Mouse (Mus musculus): ENCODE results near the gene Srpr.

The Srpr gene

DNA sequence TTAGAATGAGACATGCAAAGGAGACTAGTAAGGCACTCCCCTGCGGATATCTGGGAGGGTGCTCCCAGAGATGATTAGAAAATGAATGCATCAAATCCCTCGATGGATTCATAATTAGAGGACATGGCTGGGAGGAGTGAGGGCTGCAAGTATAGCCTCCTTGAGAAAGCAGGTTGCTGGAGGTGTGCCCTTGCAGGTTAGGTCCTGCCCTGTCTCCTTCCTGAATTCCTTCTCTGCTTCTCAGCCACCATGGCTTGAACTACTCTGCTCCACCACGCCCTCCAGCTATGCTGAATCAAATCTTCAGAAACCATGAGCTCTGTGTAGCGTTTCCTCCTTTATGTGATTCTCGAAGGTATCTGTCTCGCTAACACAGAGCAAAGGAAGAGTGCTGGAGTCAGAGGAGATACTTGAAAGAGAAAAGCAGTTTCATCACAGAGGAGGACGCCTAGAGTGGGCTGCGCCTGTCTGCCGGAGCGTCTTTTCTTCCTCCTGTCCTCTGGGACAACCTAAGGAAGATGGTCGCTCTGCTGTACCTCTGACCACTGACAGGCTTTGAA is 6.9 kb upstream of the Srpr start:
- DNase-seq, result no peak

DNA sequence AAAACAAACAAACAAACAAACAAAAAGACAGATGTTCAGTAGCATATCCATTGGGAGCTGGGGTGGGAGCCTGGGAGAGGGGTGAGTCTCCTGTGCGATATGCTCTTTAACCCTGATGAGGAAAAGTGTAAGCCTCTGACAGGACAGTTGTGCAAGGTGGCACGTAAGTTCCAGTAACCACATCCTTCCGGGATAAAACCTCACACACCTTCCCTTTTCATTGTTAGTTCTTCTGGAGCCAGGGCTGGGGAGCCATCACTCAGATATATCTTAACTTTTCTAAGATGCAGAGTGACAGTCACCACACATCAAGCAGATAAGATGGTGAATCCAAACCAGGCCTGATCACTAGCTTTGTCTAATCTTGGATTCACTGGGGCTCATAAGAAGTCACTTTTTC is 5.9 kb upstream of the Srpr start:
- no peak for DNase-seq

DNA sequence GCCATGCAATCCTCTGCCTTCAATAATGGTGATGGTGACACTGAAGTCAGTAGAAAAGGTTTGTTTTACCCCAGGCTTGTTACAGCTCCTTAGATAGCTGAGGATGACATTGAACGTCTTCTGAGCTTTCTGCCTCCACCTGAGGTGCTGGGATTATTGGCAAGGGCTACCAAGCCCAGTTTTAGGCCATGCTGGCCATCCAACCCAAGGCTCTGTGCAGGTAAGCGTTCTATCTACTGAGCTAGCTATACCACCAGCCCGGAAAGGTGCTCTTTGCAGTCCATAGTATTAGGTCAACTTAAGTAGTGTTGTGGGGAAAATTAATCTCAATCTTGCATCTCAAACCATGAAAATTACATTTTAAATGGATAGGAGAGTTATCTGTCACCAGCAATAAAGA is 2.4 kb upstream of the Srpr start:
- DNase-seq, result no peak

DNA sequence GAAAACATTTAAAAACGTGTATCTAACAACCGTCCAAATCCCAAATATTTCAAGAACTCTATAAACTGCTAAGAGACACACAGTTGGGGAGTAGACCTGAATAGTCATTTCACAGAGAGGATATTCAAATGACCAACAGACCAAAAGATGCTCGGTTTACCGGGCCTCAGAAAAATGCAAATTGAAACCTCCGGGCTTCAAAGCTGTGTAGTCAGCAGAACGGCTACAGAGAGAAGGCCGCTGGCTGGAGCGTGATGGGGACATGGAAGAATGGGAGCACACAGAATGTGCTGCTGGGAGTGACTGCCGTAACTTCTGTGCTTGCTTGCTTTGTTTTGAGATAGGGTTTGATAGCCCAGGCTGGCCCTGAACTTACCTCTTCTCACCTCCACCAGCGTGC is 1.6 kb upstream of the Srpr start:
- DNase-seq, result no peak

DNA sequence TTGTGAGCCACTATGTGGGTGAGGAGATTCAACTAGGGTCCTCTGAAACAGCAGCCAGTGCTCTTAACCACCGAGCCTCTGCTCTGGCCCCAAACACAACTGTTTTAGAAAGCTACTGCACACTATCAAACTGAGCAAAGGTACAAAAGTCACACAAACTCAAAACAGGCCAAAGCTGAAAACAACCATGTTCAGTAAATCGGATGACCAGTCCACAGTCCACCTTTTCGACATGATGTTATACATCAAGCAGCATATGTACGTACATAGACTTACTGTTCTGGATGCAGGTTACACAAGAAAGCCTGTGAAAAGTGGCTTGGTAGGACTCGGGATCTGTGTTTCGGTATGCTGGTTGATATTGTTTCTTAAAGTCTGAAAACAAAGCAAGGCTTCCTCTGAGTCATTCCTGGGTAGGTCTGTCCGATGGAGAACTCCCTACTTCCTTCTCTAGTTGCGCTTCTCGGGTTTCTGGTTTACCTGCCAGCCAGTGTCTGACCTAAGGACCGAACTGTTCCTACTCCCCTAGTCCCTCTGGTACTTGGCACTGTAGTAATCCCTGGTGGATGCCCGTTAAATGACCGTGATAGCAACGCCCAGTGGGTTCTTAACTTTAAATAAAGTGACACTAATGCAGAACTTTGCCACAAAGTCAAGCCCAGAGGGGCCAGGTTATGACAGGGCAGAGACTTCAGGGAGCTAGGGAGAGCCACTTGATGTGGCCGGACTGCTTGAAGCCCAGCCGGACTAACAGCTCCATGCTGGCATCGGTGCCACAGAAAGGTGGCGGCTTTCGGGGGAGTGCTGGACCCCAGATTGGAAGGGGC is 817 bp upstream of the Srpr start:
- DNase-seq, result no peak

DNA sequence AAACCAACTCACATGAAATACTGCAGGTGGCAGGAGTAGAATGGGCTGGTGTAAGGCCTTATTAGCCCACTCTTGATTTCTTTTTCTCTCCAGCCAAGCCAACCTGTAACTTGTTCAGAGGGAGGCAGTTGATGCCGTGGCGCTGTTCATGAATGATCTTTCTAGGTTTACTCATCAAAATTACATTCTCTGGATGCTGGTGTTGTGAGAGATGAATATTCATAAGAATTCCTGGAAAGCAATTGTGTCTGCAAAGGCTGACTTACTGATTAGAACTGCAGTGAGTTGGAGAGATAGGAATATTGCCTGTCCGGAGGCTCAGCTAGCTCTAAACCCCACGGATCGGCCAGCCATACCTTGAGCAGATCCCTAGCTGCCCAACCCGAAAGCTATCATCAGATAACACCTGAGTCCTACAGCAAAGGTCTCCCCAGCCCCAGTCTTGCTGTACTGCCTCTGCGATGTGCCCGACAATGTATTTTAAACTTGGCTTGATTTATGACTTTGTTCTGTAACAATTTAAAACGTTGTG is 620 bp downstream of the Srpr start:
- DNase-seq, result no peak

DNA sequence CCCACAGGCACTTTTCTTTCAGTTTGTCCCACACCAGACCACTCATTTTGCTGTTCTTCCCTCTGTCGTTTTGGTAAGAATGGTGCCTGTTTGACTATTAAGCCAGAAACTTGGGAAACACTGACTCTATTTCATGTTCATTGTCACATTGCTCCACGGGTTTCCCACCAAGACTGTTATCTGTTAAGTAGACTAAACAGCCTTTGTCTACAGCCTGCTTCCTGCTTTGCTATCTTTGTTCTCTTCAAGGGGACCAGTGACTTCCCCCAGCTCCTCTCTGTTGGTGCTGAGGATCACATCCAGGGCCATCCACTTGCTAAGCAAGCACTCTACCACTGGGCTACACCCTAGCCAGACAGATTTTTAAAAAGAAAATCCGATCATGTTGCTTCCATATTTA is 3.6 kb downstream of the Srpr start:
- no peak for DNase-seq

DNA sequence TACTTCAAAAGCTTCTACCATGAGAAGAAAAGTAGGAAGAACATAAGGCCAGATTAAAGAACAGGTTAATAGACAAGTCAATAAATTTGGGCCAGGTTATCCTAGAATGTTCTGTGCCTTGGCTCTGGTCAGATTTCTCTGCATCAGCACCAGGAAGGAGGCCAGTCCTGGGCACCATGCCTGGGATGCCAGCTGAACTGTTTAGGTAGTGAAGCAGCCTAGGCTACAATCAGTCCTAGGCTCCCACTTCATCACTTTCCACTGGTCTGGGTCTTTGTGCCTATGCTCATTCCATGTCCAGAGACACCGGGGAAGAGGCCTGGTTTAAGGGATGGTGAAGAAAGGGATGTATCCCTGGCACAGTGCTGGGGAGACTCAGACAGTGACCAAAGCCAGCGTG is 4.4 kb downstream of the Srpr start:
- DNase-seq, result no peak

DNA sequence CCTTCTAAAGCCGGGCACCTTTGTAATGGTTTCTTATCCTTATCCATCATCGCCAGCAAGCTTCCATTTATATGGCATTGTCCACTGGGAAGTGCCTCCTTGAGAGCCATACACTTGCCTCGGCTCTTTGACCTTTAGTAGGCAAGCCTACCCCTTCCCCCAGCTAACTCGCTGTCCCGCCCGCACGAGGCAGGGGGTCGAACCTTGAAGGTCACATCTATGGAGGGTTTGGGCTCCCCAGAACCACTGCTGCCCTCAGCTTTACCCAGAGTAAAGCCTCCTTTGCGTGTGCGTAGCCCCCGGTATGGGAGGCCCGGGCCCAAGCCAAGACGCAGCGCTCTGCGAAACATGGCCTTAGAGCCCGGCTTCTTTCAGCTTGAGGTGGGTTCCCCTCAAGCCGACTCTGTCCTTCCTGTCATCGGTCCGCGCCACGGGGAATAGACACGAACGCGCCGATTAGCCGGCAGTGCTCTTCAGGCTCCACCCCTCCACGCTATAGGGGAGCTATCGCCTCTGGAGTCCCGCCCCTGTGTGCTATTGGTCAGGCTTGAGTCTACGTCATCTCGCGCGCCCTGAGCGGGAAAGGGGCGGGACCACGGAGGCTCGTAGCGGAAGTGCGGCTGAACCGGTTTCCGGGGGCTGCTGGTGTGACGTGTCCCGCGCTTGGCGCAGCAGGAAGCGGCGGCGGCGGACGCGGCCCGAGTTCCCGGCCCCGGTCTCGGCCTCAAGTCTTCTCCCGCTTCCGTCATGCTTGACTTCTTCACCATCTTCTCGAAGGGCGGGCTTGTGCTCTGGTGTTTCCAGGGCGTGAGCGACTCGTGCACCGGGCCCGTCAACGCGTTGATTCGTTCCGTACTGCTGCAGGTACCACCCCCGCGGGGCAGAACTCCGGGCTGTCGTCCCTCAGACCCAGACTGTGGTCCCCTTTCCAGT is 10.8 kb downstream of the Srpr start, which contains the start of gene Foxred1:
TSS of gene Foxred1 (minus strand) at position 514 of the 933 bp plus-strand sequence.
- peak; percentile 99 for DNase-seq

DNA sequence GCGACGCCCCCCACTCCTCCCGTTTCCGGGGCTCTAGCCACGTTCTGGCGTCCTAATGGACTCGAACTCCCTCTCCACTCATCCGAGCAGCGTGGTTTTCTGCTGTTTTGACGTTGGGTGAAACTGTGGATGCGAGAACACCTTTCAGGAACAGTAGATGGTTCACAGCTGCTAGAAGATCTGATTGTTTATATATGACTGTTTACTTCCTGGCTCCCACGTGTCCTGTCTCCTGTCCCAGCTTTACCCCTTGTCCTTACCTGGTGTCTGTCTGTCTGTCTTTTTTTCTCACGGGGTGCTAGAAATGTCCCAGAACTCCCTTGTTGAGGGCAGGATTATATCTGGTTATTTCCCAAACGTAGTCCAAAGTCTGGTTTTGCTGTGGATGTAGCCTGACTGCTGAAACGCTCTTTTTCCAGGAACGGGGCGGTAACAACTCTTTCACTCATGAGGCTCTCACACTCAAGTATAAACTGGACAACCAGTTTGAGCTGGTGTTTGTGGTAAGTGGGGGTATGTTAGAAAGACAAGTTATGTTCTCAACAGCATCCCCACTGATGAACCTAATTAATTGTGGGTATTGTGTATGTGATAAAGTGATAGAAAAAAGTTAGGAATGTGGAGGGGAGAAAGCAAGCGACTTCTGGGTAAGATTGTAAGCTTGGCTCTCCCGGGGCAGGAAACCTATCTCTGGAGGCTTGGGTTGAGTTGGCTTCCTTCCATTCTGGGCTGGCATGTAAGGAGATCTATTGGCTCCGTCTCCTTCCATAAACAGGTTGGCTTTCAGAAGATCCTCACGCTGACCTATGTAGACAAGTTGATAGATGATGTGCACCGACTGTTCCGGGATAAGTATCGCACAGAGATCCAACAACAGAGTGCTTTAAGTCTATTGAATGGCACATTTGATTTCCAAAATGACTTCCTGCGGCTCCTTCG is 11.9 kb downstream of the Srpr start:
- DNase-seq, result no peak

DNA sequence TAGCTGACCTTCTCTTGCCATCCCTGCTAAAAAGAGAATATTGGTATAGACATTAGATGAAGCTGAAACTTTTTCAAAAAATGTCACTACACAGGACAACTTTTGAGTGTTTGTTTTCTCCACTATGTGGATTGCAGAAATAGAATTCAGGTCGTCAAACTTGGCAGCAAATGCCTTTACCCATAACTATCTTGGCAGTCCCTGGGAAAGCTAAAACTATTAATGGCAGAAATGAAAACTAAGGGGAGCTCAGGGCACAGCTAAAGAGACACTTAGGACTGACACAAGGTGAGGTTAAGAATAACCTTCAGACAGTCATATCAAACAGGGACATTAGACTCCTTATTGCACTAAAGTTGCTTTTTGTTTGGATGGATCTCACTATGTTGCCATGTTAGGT is 18.0 kb downstream of the Srpr start:
- DNase-seq, result no peak

DNA sequence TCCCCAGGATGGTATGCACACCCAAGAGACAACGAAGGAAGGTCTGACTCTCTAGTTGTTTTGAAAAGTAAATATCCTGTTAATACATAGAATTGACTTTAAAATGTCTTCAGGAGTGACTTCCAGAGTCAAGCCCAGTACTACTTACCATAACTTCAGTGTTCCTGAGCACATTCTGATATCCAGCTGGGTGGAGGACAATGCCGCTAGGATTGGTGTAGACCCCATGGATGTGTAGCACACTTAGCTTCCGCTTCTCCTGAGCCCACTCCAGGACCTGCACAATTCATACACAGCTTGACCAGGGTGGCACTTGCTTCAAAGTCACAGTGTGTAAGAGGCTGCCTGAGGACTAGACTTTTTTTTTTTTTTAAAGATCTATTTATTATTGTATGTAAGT is 23.5 kb downstream of the Srpr start:
- no peak for DNase-seq

DNA sequence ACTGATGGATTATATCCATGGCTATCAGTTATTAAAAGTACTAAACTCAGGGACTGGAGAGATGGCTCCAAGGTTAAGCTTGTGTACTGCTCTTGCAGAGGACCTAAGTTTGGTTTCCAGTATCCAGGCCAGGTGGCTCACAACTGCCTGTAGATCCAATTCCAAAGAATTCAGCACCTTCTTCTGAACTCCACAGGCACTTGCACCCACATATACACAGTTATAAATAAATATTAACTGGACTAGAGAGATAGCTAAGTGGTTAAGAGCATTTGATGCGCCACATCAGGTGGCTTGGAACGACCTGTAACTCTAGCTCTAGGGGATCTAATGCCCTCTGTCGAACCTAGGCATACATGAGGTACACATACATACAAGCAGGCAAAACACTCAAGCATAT is 28.7 kb downstream of the Srpr start:
- no peak for DNase-seq

DNA sequence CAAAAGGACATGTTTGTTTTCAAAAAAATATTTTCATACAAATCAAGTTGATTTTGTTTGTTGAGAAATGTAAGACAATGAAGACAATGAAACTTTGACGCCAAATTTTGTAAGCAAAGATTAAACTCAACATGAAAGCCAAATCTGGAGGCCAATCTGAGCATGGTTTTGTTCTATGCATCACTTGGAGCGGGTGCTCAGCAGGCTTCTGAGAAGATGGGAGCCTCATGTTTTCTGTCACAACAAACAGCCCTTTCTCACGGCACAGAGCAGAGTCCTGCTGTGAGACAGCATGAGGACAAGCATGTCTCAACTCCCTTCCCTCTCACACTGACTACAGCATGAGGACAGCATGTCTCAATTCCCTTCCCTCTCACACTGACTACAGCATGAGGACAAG is 36.0 kb downstream of the Srpr start:
- DNase-seq, result no peak

DNA sequence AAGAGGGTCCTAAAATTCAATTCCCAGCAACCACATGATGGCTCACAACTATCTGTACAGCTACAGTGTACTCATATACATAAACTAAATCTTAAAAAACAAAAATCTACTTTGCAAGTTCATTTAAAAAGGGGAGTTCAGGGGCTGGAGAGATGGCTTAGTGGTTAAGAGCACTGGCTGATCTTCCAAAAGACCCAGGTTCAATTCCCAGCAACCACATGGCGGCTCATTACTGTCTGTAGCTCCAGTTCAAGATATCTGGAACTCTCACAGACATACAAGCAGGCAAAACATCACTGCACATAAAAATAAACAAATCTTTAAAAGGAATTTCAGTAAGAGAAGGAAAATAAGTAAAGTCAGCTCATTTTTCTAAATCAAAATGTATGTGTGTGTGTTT is 38.4 kb downstream of the Srpr start:
- no peak for DNase-seq

DNA sequence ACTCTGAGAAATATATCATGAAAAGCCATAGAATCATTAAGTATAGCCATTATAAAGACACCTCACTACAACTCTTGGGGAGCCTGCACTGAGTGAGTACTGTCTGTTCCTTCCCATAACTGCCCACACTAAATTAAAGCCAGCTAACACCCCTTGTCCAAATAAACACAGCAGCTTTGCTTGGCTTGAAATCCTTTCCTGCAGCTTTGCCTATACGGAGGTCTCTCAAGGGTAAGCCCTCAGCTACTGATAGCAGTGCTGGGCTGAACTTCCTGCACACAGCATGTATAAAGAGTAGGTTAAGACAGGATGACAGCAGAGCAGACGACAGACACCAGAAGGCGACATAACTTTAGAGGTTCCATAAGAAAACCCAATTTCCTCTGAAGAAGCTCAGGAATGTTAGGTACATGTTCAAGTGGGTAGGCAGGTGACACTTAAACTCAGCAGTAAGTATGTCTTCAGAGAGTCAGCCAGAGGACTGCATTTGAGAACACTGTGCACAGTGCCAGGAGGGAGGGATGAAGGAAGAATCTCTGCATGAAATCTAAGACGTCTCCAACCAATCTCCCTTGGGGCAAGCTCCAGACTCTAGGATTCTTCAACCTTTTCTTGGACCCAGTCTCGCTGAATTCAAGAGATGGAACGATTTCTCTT is 39.1 kb downstream of the Srpr start:
- no peak for DNase-seq

DNA sequence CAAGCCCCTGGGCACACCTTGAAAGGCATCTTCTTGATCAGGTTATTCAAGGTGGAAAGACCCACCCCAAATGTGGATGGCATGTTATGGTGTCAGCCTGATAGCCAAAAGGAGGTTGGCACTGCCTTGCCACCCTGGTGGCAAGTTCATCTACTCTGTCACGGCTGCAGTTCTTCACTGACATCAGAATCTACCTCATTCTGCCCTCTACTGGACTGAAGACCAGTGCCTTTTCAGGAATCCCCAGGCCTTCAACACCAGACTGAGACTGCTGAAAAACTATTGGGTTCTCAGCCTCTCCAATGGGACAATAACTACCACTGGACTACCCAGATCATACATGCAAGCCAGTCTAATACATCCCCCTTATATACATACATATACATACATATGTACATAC is 39.8 kb downstream of the Srpr start:
- no peak for DNase-seq

DNA sequence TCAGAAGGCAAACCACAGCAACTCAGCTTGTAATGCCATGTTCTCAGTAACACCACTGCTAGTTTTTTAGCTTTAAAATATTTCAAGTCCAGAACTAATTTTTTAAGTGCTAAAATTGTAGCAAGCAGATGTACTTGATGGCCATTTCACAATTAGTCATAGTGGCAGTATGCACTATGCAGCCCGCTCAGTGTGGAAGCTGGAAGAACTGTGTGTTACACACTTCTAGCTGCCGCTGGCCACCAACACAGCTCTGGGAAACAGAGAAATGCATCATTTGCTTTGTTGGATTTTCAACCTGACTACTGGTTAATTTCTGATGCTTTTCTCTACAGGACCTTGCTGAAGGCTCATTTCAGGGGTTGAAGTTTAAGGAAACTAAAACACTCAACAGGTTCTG is 47.4 kb downstream of the Srpr start:
- DNase-seq, result no peak

DNA sequence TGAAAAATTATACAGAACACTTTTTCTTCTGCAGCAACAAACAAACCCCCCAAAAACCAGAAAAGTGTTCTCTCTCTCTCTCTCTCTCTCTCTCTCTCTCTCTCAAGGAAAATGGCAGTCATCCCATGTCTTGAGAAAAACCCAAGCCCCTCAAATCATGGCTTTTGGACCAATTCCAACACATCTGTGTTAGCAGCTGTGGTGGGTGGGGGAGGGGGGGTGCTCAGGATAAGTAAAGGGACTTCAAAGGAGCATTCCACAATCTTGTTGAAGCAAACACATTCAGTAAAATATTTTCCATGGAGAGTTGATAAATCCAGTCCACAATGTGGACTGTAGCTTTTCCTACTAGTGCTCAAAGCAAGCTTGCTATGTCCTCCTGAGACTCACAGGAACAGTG is 49.5 kb downstream of the Srpr start:
- no peak for DNase-seq

DNA sequence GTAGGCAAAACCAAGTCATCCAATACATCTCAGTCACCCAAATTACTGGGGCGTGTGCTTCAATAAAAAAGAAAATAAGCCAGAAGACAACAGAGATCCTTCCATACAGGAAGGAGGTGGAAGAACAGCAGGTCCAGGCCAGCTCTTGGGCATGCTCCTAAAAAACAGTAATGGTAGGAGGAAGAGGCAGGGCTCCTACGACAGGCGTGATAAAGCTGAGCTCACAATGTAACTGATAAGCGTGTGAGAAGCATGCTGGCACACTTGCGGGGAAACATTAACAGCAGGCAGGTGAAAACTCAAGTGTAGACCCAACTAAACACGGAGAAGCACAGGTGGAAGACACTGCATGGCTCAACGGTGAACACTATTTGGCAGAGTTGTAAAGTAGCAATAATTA is 57.4 kb downstream of the Srpr start:
- DNase-seq, result no peak

DNA sequence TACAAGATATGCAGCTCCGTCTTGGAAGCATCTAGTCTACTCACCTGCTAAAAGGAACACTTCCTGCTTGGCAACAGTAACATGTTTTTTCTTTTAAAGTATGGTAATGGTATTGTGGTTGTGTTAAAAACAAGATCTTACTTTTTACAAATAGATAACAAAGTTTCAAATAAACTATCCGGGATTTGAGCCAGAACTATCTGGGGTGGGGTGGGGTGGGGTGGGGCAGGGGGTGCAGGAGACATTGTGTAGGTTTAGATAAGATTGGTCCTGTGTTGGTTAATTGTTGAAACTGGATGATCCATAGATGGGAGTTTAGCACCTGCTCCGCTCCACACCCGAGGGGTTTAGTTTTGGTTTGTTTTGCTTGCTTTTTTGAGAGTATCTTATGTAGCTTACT is 62.4 kb downstream of the Srpr start:
- DNase-seq, result no peak

DNA sequence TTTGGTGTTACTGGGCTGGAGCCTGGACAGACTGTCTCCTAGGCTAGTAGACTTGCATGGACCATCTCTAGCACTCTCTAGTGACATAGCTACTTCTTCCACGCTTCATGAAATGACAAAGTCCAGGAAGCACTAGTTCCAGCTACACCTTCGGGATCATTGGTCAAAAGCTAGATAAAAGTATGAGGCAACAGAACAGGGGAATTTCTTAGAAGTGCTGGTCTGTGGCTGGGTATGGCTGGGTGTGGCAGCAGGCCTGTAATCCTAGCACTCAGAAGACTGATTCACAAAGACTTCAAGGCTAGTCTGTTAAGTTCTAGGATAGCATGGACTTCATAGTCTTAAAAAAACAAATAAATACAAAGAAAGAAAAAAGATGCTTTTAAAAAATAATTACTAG is 63.5 kb downstream of the Srpr start:
- DNase-seq, result no peak

Measured in kidney, postnatal 10 days (tissue).